Comparison of ENCODE assay signal across 31 mouse cellular contexts in genomic region chr4:145209690-145210088, GRCm38 (mm10). TPM values are rescaled to one million over a fixed set of nuclear protein-coding genes. Genes with fewer than 3 reads are reported as not detected.
DNase-seq lines count a peak whose midpoint lies in the region; ATAC-seq and TF ChIP-seq lines count a peak whose summit lies in the region.
"Had no signal": no experiment of that assay in that cellular context is flagged by ENCODE, and none has a peak within 500 bp of the region (broad histone marks: within the 10 kb centered on the region; RNA-seq: fewer than 3 reads in every experiment).

No protein-coding gene starts in this region.

- TF ChIP-seq CTCF in kidney, postnatal 0 days (IDR thresholded peaks at IDR 0.05; ENCODE audit: low read depth): no peak
- no peak for TF ChIP-seq CTCF in kidney, adult 2 months (conservative IDR thresholded peaks at IDR 0.05; ENCODE audit: insufficient read depth, insufficient read length, low read depth, low read length)
- no peak for TF ChIP-seq CTCF in ES-Bruce4 (IDR thresholded peaks at IDR 0.05; ENCODE audit: low read depth, low read length)

- DNase-seq in kidney, postnatal 0 days (ENCODE audit: low spot score): no peak
- DNase-seq in kidney, adult 2 months: no peak
- peak; percentile 11 for DNase-seq in embryonic facial prominence, embryonic 10.5 days (ENCODE audit: low spot score)
- peak; percentile 34 for DNase-seq in induced T-regulatory cell, adult 2 months (ENCODE audit: low read depth)
- DNase-seq in layer of hippocampus, adult 18-20 months (ENCODE audit: low spot score in 2 of 2): no peak
- DNase-seq in adipocyte (ENCODE audit: low spot score): no peak
- no peak for DNase-seq in kidney, adult 11 months
- DNase-seq: adrenal gland, postnatal 10 days; B cell, adult 2 months; cerebellum, adult 2 months; cerebellum, postnatal 36 days; gastrocnemius, postnatal 25 days; heart, adult 2 months; heart, postnatal 14 days; kidney, postnatal 36 days; layer of hippocampus, adult 9-11 months; lung, embryonic 14.5 days; lung, postnatal 4 days; right cerebral cortex, adult 18-20 months; right cerebral cortex, postnatal 4 days; thymus, postnatal 25 days had no signal

- H3K4me1 ChIP-seq in kidney, postnatal 0 days (replicated peaks; ENCODE audit: insufficient read depth, low read length): no peaks in the 10 kb centered on the region
- H3K4me1 ChIP-seq in kidney, adult 2 months (ENCODE audit: control insufficient read depth, insufficient read depth, low read length): no peaks in the 10 kb centered on the region
- peaks cover 5% of the 10 kb centered on the region for H3K4me1 ChIP-seq in ES-Bruce4 (ENCODE audit: control insufficient read depth, insufficient read depth, low read length)
- peaks cover 16% of the 10 kb centered on the region for H3K4me1 ChIP-seq in embryonic facial prominence, embryonic 10.5 days

- H3K4me2 ChIP-seq in kidney, postnatal 0 days (ENCODE audit: low read length): no peak overlapping the region
- H3K4me2 ChIP-seq: embryonic facial prominence, embryonic 13.5 days; heart, embryonic 13.5 days; hindbrain, embryonic 12.5 days; limb, embryonic 15.5 days; lung, embryonic 14.5 days; neural tube, embryonic 15.5 days had no signal

- no peaks in the 10 kb centered on the region for H3K9me3 ChIP-seq in kidney, postnatal 0 days (replicated peaks; ENCODE audit: low read length)
- H3K9me3 ChIP-seq in ES-Bruce4 (replicated peaks; ENCODE audit: control insufficient read depth, insufficient read depth, low read length, poor library complexity, severe bottlenecking): no peaks in the 10 kb centered on the region
- H3K9me3 ChIP-seq in embryonic facial prominence, embryonic 10.5 days: no peaks in the 10 kb centered on the region
- H3K9me3 ChIP-seq: embryonic facial prominence, embryonic 13.5 days; heart, embryonic 13.5 days; hindbrain, embryonic 12.5 days; limb, embryonic 15.5 days; midbrain, embryonic 10.5 days; neural tube, embryonic 15.5 days had no signal

- no peak overlapping the region for H3K27ac ChIP-seq in kidney, postnatal 0 days
- H3K27ac ChIP-seq in kidney, adult 2 months (ENCODE audit: insufficient read depth, low read depth, low read length): no peak overlapping the region
- peak overlapping the region; percentile 97 for H3K27ac ChIP-seq in ES-Bruce4 (ENCODE audit: insufficient read depth, low read length)
- no peak overlapping the region for H3K27ac ChIP-seq in embryonic facial prominence, embryonic 10.5 days (replicated peaks)
- H3K27ac ChIP-seq: embryonic facial prominence, embryonic 13.5 days; heart, embryonic 13.5 days; hindbrain, embryonic 12.5 days; limb, embryonic 15.5 days; liver, embryonic 14.5 days; midbrain, embryonic 10.5 days; neural tube, embryonic 15.5 days had no signal

- H3K4me3 ChIP-seq in kidney, postnatal 0 days (replicated peaks; ENCODE audit: low read depth, low read length): no peak overlapping the region
- no peak overlapping the region for H3K4me3 ChIP-seq in kidney, adult 2 months (ENCODE audit: insufficient read depth, low read depth, low read length)
- no peak overlapping the region for H3K4me3 ChIP-seq in ES-Bruce4 (ENCODE audit: low read depth, low read length)
- H3K4me3 ChIP-seq in embryonic facial prominence, embryonic 10.5 days: no peak overlapping the region
- H3K4me3 ChIP-seq: embryonic facial prominence, embryonic 13.5 days; heart, adult 2 months; heart, embryonic 13.5 days; hindbrain, embryonic 12.5 days; limb, embryonic 15.5 days; midbrain, embryonic 10.5 days; neural tube, embryonic 15.5 days had no signal

- no peaks in the 10 kb centered on the region for H3K27me3 ChIP-seq in kidney, postnatal 0 days (ENCODE audit: insufficient read depth, low read length)
- H3K27me3 ChIP-seq in kidney, adult 2 months (replicated peaks; ENCODE audit: control insufficient read depth, insufficient read depth, low read length): no peaks in the 10 kb centered on the region
- no peaks in the 10 kb centered on the region for H3K27me3 ChIP-seq in ES-Bruce4 (ENCODE audit: control insufficient read depth, insufficient read depth, low read length, poor library complexity, severe bottlenecking)
- H3K27me3 ChIP-seq in embryonic facial prominence, embryonic 10.5 days (replicated peaks; ENCODE audit: low read depth, poor library complexity, severe bottlenecking): no peaks in the 10 kb centered on the region
- H3K27me3 ChIP-seq: CH12.LX; embryonic facial prominence, embryonic 13.5 days; heart, embryonic 13.5 days; hindbrain, embryonic 12.5 days; limb, embryonic 15.5 days; neural tube, embryonic 15.5 days had no signal

- H3K36me3 ChIP-seq in kidney, postnatal 0 days (ENCODE audit: insufficient read depth, low read length): no peaks in the 10 kb centered on the region
- H3K36me3 ChIP-seq in kidney, adult 2 months (ENCODE audit: control insufficient read depth, insufficient read depth, low read length): no peaks in the 10 kb centered on the region
- H3K36me3 ChIP-seq in ES-Bruce4 (ENCODE audit: control insufficient read depth, insufficient read depth, low read length, poor library complexity, severe bottlenecking): no peaks in the 10 kb centered on the region
- no peaks in the 10 kb centered on the region for H3K36me3 ChIP-seq in embryonic facial prominence, embryonic 10.5 days (replicated peaks)
- H3K36me3 ChIP-seq: embryonic facial prominence, embryonic 13.5 days; heart, embryonic 13.5 days; hindbrain, embryonic 12.5 days; limb, embryonic 15.5 days; midbrain, embryonic 10.5 days; neural tube, embryonic 15.5 days had no signal

- TF ChIP-seq POLR2A in kidney, adult 2 months (IDR thresholded peaks at IDR 0.05; ENCODE audit: low read depth, low read length): no peak
- TF ChIP-seq POLR2A in ES-Bruce4 (IDR thresholded peaks at IDR 0.05; ENCODE audit: insufficient read depth, low read length): no peak

- ATAC-seq in kidney, postnatal 0 days (replicated peaks; ENCODE audit: low FRiP score, low read depth): 0 out of 2 replicates have a peak, but pooled peaks have one; percentile 12
- ATAC-seq: forebrain, embryonic 14.5 days had no signal

- WGBS in kidney, postnatal 0 days: 33% methylated on average over 5 of the region's 5 CpGs
- WGBS in kidney, adult 2 months: 38% methylated on average over 5 of the region's 5 CpGs
- WGBS in embryonic facial prominence, embryonic 10.5 days: 29% methylated on average over 5 of the region's 5 CpGs

- TF ChIP-seq EP300 in ES-Bruce4 (IDR thresholded peaks at IDR 0.05; ENCODE audit: insufficient read depth, low read depth, low read length): no peak

- no peak overlapping the region for H3K9ac ChIP-seq in kidney, postnatal 0 days (ENCODE audit: low read depth, low read length)
- H3K9ac ChIP-seq in ES-Bruce4 (ENCODE audit: low read depth, poor library complexity, severe bottlenecking): no peak overlapping the region
- H3K9ac ChIP-seq: embryonic facial prominence, embryonic 13.5 days; heart, embryonic 13.5 days; hindbrain, embryonic 12.5 days; limb, embryonic 15.5 days; liver, embryonic 14.5 days; lung, embryonic 14.5 days; neural tube, embryonic 15.5 days had no signal

RNA-seq across cellular contexts. Expression of gene Vps13d, which starts 14.9 kb away (rescaled TPM):
- polyA plus RNA-seq in kidney, postnatal 0 days (2015; fragmentation: Nextera tagmentation; extraction: Ambion mirVana): 14.7 and 15.2 TPM in 2 replicates
- 18.4 and 19.8 TPM in 2 replicates for polyA plus RNA-seq in kidney, adult 2 months (2012; rRNA removed)
- 15.6 and 16.1 TPM in 2 replicates for polyA plus RNA-seq in ES-Bruce4 (2011; ENCODE audit: insufficient read depth, insufficient read length, low read depth, missing spikeins)
- 4.5 and 5.2 TPM in 2 replicates for polyA plus RNA-seq in embryonic facial prominence, embryonic 10.5 days (2016; fragmentation: Nextera tagmentation; extraction: Ambion mirVana)
- total RNA-seq in layer of hippocampus, adult 18-20 months (2021): 10 to 100 TPM; 62.2 to 72.8 TPM

RNA-seq across cellular contexts. Expression of gene Tnfrsf1b, which starts 37.0 kb away (rescaled TPM):
- 2.5 TPM in 2 replicates for polyA plus RNA-seq in kidney, postnatal 0 days (2015; fragmentation: Nextera tagmentation; extraction: Ambion mirVana)
- 6.5 and 8.4 TPM in 2 replicates for polyA plus RNA-seq in kidney, adult 2 months (2012; rRNA removed)
- polyA plus RNA-seq in ES-Bruce4 (2011; ENCODE audit: insufficient read depth, insufficient read length, low read depth, missing spikeins): 3.9 and 4.7 TPM in 2 replicates
- 1.6 and 1.9 TPM in 2 replicates for polyA plus RNA-seq in embryonic facial prominence, embryonic 10.5 days (2016; fragmentation: Nextera tagmentation; extraction: Ambion mirVana)
- total RNA-seq in layer of hippocampus, adult 18-20 months (2021): 1 to 10 TPM; 2.8 to 3.4 TPM

Comparison
In these comparisons a context has a peak if more than half of its experiments do, and no peak if none do; other contexts are left out.
1. DNase-seq: peak in embryonic facial prominence, embryonic 10.5 days (single experiment) and induced T-regulatory cell, adult 2 months (single experiment); none in kidney, postnatal 0 days (single experiment), kidney, adult 2 months (single experiment), layer of hippocampus, adult 18-20 months (0 of 2), adipocyte (single experiment) and kidney, adult 11 months (single experiment).